Mouse (Mus musculus) forebrain, embryonic 14.5 days (tissue): Measurements from ENCODE around the gene Klhl11. TPM values are rescaled to one million over a fixed set of nuclear protein-coding genes. Genes with fewer than 3 reads are reported as not detected.

Experiments
- ATAC-seq: fragments of 200-750 bp; cut with Nextera tagmentation; 2 replicates; pipeline ENCODE4 v1.8.0; 2017; ENCODE audit warnings: mild to moderate bottlenecking, moderate library complexity
- DNase-seq: peaks from one replicate; pipeline ENCODE4 v3.0.0-alpha.2; 2015; ENCODE audit warnings: low spot score
- H3K27ac ChIP-seq: fragments of 300-500 bp; sonication (generic); 2 replicates; pipeline ENCODE4 v1.5.1; 2014; ENCODE audit warnings: low read depth, mild to moderate bottlenecking, control low read depth, low read length, moderate library complexity
- H3K27me3 ChIP-seq: fragments of 300-500 bp; sonication (generic); replicated peaks from 2 replicates; pipeline ENCODE4 v1.6.1; 2014; ENCODE audit warnings: low read length, control low read depth, mixed read lengths; ENCODE audit not compliant: control insufficient read depth, insufficient read depth
- H3K36me3 ChIP-seq: fragments of 300-500 bp; sonication (generic); 2 replicates; pipeline ENCODE4 v1.6.1; 2014; ENCODE audit warnings: low read length, control low read depth; ENCODE audit not compliant: control insufficient read depth, insufficient read depth
- H3K4me1 ChIP-seq: fragments of 300-500 bp; sonication (generic); 2 replicates; pipeline ENCODE4 v1.6.1; 2014; ENCODE audit warnings: antibody characterized with exemption, low read length, control low read depth; ENCODE audit not compliant: control insufficient read depth, insufficient read depth
- H3K4me2 ChIP-seq: fragments of 300-500 bp; sonication (generic); 2 replicates; pipeline ENCODE4 v1.6.1; 2014; ENCODE audit warnings: mild to moderate bottlenecking, control low read depth, low read length
- H3K4me3 ChIP-seq: fragments of 300-500 bp; sonication (generic); 2 replicates; pipeline ENCODE4 v1.5.1; 2014; ENCODE audit warnings: low read depth, low read length, control low read depth
- H3K9ac ChIP-seq: fragments of 300-500 bp; sonication (generic); 2 replicates; pipeline ENCODE4 v1.6.1; 2014; ENCODE audit warnings: mild to moderate bottlenecking, low read length, control low read depth, moderate library complexity
- H3K9me3 ChIP-seq: fragments of 300-500 bp; sonication (generic); replicated peaks from 2 replicates; pipeline ENCODE4 v1.6.1; 2016; ENCODE audit warnings: low read length, control low read depth, mixed read lengths; ENCODE audit not compliant: control insufficient read depth
- WGBS: fragments of 180-500 bp; shearing (Covaris S2); extraction: QIAGEN DNeasy Blood & Tissue Kit; methylation state at CpG from one replicate; pipeline ENCODE4 v1.1.7; 2014; 5-methylcytosine and 5-hydroxymethylcytosine counted together
- polyA plus RNA-seq: library from polyadenylated mRNA; unstranded; fragments of >200 nt; fragmentation: Nextera tagmentation; extraction: Ambion mirVana; gene quantifications from 2 replicates; pipeline ENCODE4 v1.2.1, GENCODE M21; 2014

Gene Klhl11
- polyA plus RNA-seq, 1 experiment from 2014 or later: 15.2 TPM

GRCm38 (mm10) chr11:100428612-100429199, 43.8 kb downstream of the Klhl11 start:
- H3K9ac ChIP-seq: no peak overlapping the region
- H3K9me3 ChIP-seq: no peaks in the 10 kb centered on the region
- ATAC-seq (no peak), DNase-seq (peak; percentile 49)
- peaks cover 33% of the 10 kb centered on the region for H3K36me3 ChIP-seq
- 0 out of 2 replicates have a peak overlapping the region, but pooled peaks have one; percentile 14 for H3K27ac ChIP-seq
- H3K4me1 ChIP-seq: no peaks in the 10 kb centered on the region
- H3K4me3 ChIP-seq: no peak overlapping the region
- no peak overlapping the region for H3K4me2 ChIP-seq
- no peaks in the 10 kb centered on the region for H3K27me3 ChIP-seq
- 50% methylated on average over 9 of the region's 9 CpGs for WGBS

GRCm38 (mm10) chr11:100426820-100427219, 45.7 kb downstream of the Klhl11 start:
- H3K27me3 ChIP-seq: no peaks in the 10 kb centered on the region
- WGBS: 85% methylated on average over 3 of the region's 3 CpGs
- H3K36me3 ChIP-seq: peaks cover 19% of the 10 kb centered on the region; the same call in 1 of the 2 replicates
- H3K27ac ChIP-seq: no peak overlapping the region
- H3K9me3 ChIP-seq: no peaks in the 10 kb centered on the region
- no peak overlapping the region for H3K4me2 ChIP-seq
- no peak overlapping the region for H3K9ac ChIP-seq
- ATAC-seq (no peak), DNase-seq (no peak)
- H3K4me3 ChIP-seq: no peak overlapping the region
- H3K4me1 ChIP-seq: no peaks in the 10 kb centered on the region

GRCm38 (mm10) chr11:100425851-100426250, 46.7 kb downstream of the Klhl11 start:
- no peaks in the 10 kb centered on the region for H3K9me3 ChIP-seq
- no peak overlapping the region for H3K4me3 ChIP-seq
- peaks cover 17% of the 10 kb centered on the region; the same call in 1 of the 2 replicates for H3K36me3 ChIP-seq
- H3K27me3 ChIP-seq: no peaks in the 10 kb centered on the region
- DNase-seq (peak; percentile 73), ATAC-seq (no peak)
- H3K9ac ChIP-seq: no peak overlapping the region
- H3K4me1 ChIP-seq: no peaks in the 10 kb centered on the region
- WGBS: 45% methylated on average over 7 of the region's 7 CpGs
- no peak overlapping the region for H3K27ac ChIP-seq
- H3K4me2 ChIP-seq: no peak overlapping the region

DNA sequence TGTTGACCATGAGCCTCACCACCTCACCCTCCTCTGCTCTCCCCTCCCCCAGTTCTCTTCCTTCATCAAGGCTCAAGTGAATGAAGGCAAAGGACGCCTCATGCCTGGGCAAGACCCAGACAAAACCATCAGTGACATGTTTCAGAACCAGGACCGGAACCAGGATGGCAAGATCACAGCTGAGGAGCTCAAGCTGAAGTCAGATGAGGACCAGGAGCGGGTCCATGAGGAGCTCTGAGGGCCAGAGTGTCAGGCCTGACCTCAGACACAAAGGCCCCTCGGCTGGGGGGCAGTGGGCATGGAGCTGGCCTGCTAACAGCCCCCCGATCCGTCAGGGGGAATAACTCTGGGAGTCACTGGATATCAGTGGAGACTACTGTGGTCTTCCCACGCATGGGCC, 48.7 kb downstream of the Klhl11 start:
- Histone ChIP-seq H3K27ac (no peak overlapping the region), H3K36me3 (no peaks in the 10 kb centered on the region), H3K4me3 (no peak overlapping the region), H3K9me3 (no peaks in the 10 kb centered on the region), H3K4me1 (no peaks in the 10 kb centered on the region), H3K4me2 (no peak overlapping the region), H3K27me3 (no peaks in the 10 kb centered on the region), H3K9ac (no peak overlapping the region)
- DNase-seq (no peak), ATAC-seq (no peak)
- 90% methylated on average over 7 of the region's 7 CpGs for WGBS

DNA sequence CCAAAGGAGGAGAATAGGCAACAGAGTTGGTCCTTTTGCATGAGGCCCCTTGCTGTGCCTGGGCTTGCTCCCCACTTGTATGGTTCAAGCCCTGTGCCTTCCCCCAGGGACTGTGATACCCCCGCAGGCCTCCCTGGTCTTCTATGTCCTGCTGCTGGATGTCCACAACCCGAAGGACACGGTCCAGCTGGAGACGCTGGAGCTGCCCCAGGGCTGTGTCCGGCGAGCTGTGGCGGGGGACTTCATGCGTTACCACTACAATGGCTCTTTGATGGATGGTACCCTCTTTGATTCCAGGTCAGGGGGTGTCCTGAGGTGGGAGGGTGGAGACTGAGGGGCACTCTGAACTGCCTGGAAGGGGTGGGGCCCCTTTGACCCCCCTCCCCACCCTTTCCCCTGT, 51.0 kb downstream of the Klhl11 start:
- Histone ChIP-seq H3K36me3 (no peaks in the 10 kb centered on the region), H3K27ac (no peak overlapping the region), H3K9ac (no peak overlapping the region), H3K9me3 (no peaks in the 10 kb centered on the region), H3K4me3 (no peak overlapping the region), H3K4me2 (no peak overlapping the region), H3K27me3 (no peaks in the 10 kb centered on the region), H3K4me1 (no peaks in the 10 kb centered on the region)
- DNase-seq (no peak), ATAC-seq (no peak)
- WGBS: 77% methylated on average over 8 of the region's 8 CpGs

- no peaks in the 10 kb centered on the region for H3K36me3 ChIP-seq
- WGBS: under 1% methylated on average over 26 of the region's 31 CpGs
- peak within 1 kb of the TSS; percentile 56 for H3K4me3 ChIP-seq
- peak within 1 kb of the TSS; percentile 70 for H3K9ac ChIP-seq
- no peak within 1 kb of the TSS; the same call in 1 of the 2 replicates for H3K27ac ChIP-seq
- H3K4me2 ChIP-seq: peak within 1 kb of the TSS; percentile 64
- ATAC-seq (peak; percentile 16; the same call in 1 of the 2 replicates), DNase-seq (no peak)
- H3K4me1 ChIP-seq: no peaks in the 10 kb centered on the region
- H3K9me3 ChIP-seq: no peaks in the 10 kb centered on the region
- peaks cover 13% of the 10 kb centered on the region; the same call in 1 of the 2 replicates for H3K27me3 ChIP-seq
Measured at GRCm38 (mm10) chr11:100414914-100415822, 57.4 kb downstream of the Klhl11 start, which contains the start of gene Fkbp10. TSS of gene Fkbp10 (plus strand) at chr11:100415697.

DNA sequence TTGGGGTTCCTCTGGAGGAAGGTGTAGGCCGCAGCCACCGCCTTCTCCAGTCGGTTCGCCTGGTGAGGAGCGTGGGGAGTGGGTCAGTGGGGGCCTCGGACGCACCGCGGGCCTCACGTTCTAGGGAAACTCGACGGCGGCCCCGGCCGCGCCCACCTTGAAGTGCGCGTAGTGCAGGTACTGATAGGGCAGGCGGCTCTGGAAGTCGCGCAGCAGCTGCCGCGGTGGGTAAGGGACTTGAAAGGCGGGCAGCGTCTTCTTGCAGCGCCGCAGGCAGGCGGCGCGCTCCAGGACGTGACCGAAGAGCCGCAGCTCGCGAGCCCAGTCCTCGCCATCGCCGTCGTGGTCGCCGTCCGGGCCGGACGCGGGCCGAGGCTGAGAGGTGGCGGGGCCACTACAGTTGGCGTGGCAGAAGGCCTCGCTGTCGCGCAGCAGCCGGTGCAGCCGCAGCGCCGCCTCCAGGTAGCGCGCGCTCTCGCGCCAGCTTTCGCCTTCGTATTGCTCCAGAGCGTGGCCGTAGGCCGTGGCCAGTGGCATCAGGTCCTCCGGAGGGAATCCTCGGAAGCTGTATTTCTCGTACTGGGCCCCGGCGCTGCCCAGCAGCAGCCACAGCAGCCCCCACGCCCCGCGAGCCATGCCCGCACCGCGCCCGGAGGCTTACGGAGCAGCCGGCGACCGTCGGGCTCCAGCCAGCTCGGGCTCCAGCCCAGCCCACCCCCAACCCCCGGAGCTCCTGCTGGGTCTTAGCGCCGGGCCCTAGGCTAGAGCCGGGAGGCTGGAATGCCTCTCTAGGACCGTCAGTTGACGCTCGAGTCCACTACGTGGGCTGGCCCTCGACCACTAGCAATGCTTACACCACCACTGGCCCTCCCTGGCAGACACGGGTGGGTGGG, 58.3 kb downstream of the Klhl11 start, which contains the start of gene P3h4:
TSS of gene P3h4 (minus strand) at position 816 of the 893 bp plus-strand sequence.
- peak; percentile 81 for DNase-seq
- Histone ChIP-seq H3K27me3 (peaks cover 13% of the 10 kb centered on the region; the same call in 1 of the 2 replicates), H3K9me3 (no peaks in the 10 kb centered on the region), H3K36me3 (peaks cover under 1% of the 10 kb centered on the region; the same call in 1 of the 2 replicates), H3K27ac (no peak within 1 kb of the TSS; the same call in 1 of the 2 replicates), H3K4me3 (peak within 1 kb of the TSS; percentile 56), H3K4me1 (no peaks in the 10 kb centered on the region), H3K9ac (peak within 1 kb of the TSS; percentile 70), H3K4me2 (peak within 1 kb of the TSS; percentile 64)
- ATAC-seq: peak; percentile 92
- WGBS: 1% methylated on average over 89 of the region's 93 CpGs

DNA sequence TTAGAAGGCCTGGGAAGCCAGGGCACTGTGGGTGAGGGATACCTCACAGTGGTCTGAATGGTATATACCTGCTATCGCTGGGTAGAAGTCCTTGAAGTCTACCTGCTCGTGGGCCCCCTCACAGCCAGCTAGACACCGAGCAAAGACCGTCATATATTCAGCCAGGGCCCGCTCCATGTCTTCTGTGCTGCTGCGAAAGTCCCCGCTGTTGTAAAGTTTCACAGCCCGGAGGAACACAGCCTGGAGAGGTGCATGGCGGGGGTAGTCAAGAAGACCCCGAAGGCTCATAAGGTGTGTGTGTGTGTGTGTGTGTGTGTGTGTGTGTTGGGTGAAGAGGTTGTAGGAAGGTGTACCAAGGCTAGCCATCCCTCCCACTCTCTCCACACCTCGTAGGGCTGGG, 59.0 kb downstream of the Klhl11 start:
- 74% methylated on average over 11 of the region's 11 CpGs for WGBS
- Histone ChIP-seq H3K4me1 (no peaks in the 10 kb centered on the region), H3K27ac (no peak overlapping the region), H3K9me3 (no peaks in the 10 kb centered on the region), H3K36me3 (peaks cover 6% of the 10 kb centered on the region; the same call in 1 of the 2 replicates), H3K27me3 (peaks cover 13% of the 10 kb centered on the region; the same call in 1 of the 2 replicates), H3K4me2 (peak overlapping the region; percentile 64), H3K4me3 (peak overlapping the region; percentile 56), H3K9ac (peak overlapping the region; percentile 70; the same call in 1 of the 2 replicates)
- DNase-seq: no peak
- ATAC-seq: no peak
